ENCODE assay signal across 8 mouse cellular contexts in genomic region chr7:101822836-101823757, GRCm38 (mm10). TPM values are rescaled to one million over a fixed set of nuclear protein-coding genes. Genes with fewer than 3 reads are reported as not detected.
DNase-seq lines count a peak whose midpoint lies in the region; ATAC-seq and TF ChIP-seq lines count a peak whose summit lies in the region.

No protein-coding gene starts in this region.

- TF ChIP-seq EP300 in ES-Bruce4 (IDR thresholded peaks at IDR 0.05; ENCODE audit: insufficient read depth, low read depth, low read length) = peak; percentile 36; the same call in 1 of the 2 replicates

- H3K27ac ChIP-seq in ES-Bruce4 (ENCODE audit: insufficient read depth, low read length) = peak overlapping the region; percentile 71
- H3K27ac ChIP-seq in limb, embryonic 11.5 days (replicated peaks; ENCODE audit: low read depth, low read length) = no peak overlapping the region
- no peak overlapping the region for H3K27ac ChIP-seq in neural tube, embryonic 11.5 days (ENCODE audit: low read depth, low read length)

- peak overlapping the region; percentile 86 for H3K9ac ChIP-seq in ES-Bruce4 (ENCODE audit: low read depth, poor library complexity, severe bottlenecking)
- H3K9ac ChIP-seq in limb, embryonic 11.5 days (ENCODE audit: low read length) = no peak overlapping the region
- H3K9ac ChIP-seq in neural tube, embryonic 11.5 days (ENCODE audit: low read length) = no peak overlapping the region

- peaks cover 2% of the 10 kb centered on the region for H3K4me1 ChIP-seq in ES-Bruce4 (ENCODE audit: control insufficient read depth, insufficient read depth, low read length)
- peaks cover 19% of the 10 kb centered on the region for H3K4me1 ChIP-seq in limb, embryonic 11.5 days (ENCODE audit: control insufficient read depth, insufficient read depth, low read length)
- H3K4me1 ChIP-seq in neural tube, embryonic 11.5 days (ENCODE audit: control insufficient read depth, insufficient read depth, low read length) = peaks cover 16% of the 10 kb centered on the region

- TF ChIP-seq POLR2A in ES-Bruce4 (IDR thresholded peaks at IDR 0.05; ENCODE audit: insufficient read depth, low read length) = no peak

- H3K4me2 ChIP-seq in limb, embryonic 11.5 days (ENCODE audit: low read depth, severe bottlenecking) = 0 out of 2 replicates have a peak overlapping the region, but pooled peaks have one; percentile 82
- no peak overlapping the region for H3K4me2 ChIP-seq in neural tube, embryonic 11.5 days (ENCODE audit: low read depth)

- H3K27me3 ChIP-seq in ES-Bruce4 (ENCODE audit: control insufficient read depth, insufficient read depth, low read length, poor library complexity, severe bottlenecking) = no peaks in the 10 kb centered on the region; the same call in 1 of the 2 replicates
- H3K27me3 ChIP-seq in limb, embryonic 11.5 days (ENCODE audit: control insufficient read depth, insufficient read depth, low read length) = peaks cover 33% of the 10 kb centered on the region
- peaks cover 47% of the 10 kb centered on the region for H3K27me3 ChIP-seq in neural tube, embryonic 11.5 days (ENCODE audit: control insufficient read depth, insufficient read depth, low read length)

- 24% methylated on average over 31 of the region's 32 CpGs for WGBS in limb, embryonic 11.5 days
- 27% methylated on average over 32 of the region's 32 CpGs for WGBS in neural tube, embryonic 11.5 days

- H3K4me3 ChIP-seq in ES-Bruce4 (ENCODE audit: low read depth, low read length) = peak overlapping the region; percentile 10
- no peak overlapping the region for H3K4me3 ChIP-seq in limb, embryonic 11.5 days (ENCODE audit: low read depth, low read length)
- H3K4me3 ChIP-seq in neural tube, embryonic 11.5 days (ENCODE audit: low read depth, low read length) = no peak overlapping the region; the same call in 1 of the 2 replicates

- peaks cover 33% of the 10 kb centered on the region for H3K36me3 ChIP-seq in ES-Bruce4 (ENCODE audit: control insufficient read depth, insufficient read depth, low read length, poor library complexity, severe bottlenecking)
- H3K36me3 ChIP-seq in limb, embryonic 11.5 days (ENCODE audit: control insufficient read depth, insufficient read depth, low read length) = peaks cover 20% of the 10 kb centered on the region; the same call in 1 of the 2 replicates
- H3K36me3 ChIP-seq in neural tube, embryonic 11.5 days (ENCODE audit: control insufficient read depth, insufficient read depth, low read length) = peaks cover 14% of the 10 kb centered on the region

- H3K9me3 ChIP-seq in ES-Bruce4 (replicated peaks; ENCODE audit: control insufficient read depth, insufficient read depth, low read length, poor library complexity, severe bottlenecking) = no peaks in the 10 kb centered on the region
- H3K9me3 ChIP-seq in limb, embryonic 11.5 days (ENCODE audit: control insufficient read depth, low read length) = no peaks in the 10 kb centered on the region
- no peaks in the 10 kb centered on the region for H3K9me3 ChIP-seq in neural tube, embryonic 11.5 days (ENCODE audit: control insufficient read depth, low read length)

- peak; percentile 73 for DNase-seq in adrenal gland, adult 2 months
- peak; percentile 37 for DNase-seq in forelimb bud, embryonic 11.5 days (ENCODE audit: low read depth, low spot score)
- DNase-seq in limb, embryonic 11.5 days (ENCODE audit: low spot score) = peak; percentile 59
- DNase-seq in neural tube, embryonic 11.5 days (ENCODE audit: low spot score) = no peak
- no peak for DNase-seq in spleen, postnatal 14 days (ENCODE audit: low spot score in 2 of 2)
- no peak for DNase-seq in cerebellum, adult 18-20 months
- DNase-seq in layer of hippocampus, adult 8-10 months (ENCODE audit: low spot score in 2 of 2) = no peak

- 0 out of 2 replicates have a peak, but pooled peaks have one; percentile 7 for ATAC-seq in limb, embryonic 11.5 days (ENCODE audit: insufficient number of reproducible peaks, low FRiP score, low TSS enrichment, low read depth)
- 0 out of 2 replicates have a peak, but pooled peaks have one; percentile 17 for ATAC-seq in neural tube, embryonic 11.5 days (ENCODE audit: insufficient read depth, low FRiP score, low TSS enrichment)

- peak; percentile 77 for TF ChIP-seq CTCF in ES-Bruce4 (IDR thresholded peaks at IDR 0.05; ENCODE audit: low read depth, low read length)

RNA-seq across cellular contexts. Expression of gene Phox2a, which starts 5.0 kb away (rescaled TPM):
- polyA plus RNA-seq in ES-Bruce4 (2011; ENCODE audit: insufficient read depth, insufficient read length, low read depth, missing spikeins) = 6.5 and 9.6 TPM in 2 replicates
- total RNA-seq in adrenal gland, adult 2 months (2021) = 10 to 100 TPM; 15.6 to 45.9 TPM
- 40.1 and 48.0 TPM in 2 replicates for polyA plus RNA-seq in adrenal gland, adult 2 months (2012; rRNA removed)
- polyA plus RNA-seq in limb, embryonic 11.5 days (2014; fragmentation: Nextera tagmentation; extraction: Ambion mirVana) = not detected in 2 replicates
- polyA plus RNA-seq in neural tube, embryonic 11.5 days (2014; fragmentation: Nextera tagmentation; extraction: Ambion mirVana) = 1.3 and 1.9 TPM in 2 replicates
- under 1 TPM in 1 of 4 experiments, not detected in 3; 0.20 TPM for total RNA-seq in layer of hippocampus, adult 8-10 months (2022)

RNA-seq across cellular contexts. Expression of gene Inppl1, which starts 14.9 kb away (rescaled TPM):
- 64.0 and 67.9 TPM in 2 replicates for polyA plus RNA-seq in ES-Bruce4 (2011; ENCODE audit: insufficient read depth, insufficient read length, low read depth, missing spikeins)
- total RNA-seq in adrenal gland, adult 2 months (2021) = 10 to 100 TPM; 81.2 to 90.1 TPM
- polyA plus RNA-seq in adrenal gland, adult 2 months (2012; rRNA removed) = 139 and 142 TPM in 2 replicates
- 44.8 and 49.7 TPM in 2 replicates for polyA plus RNA-seq in limb, embryonic 11.5 days (2014; fragmentation: Nextera tagmentation; extraction: Ambion mirVana)
- 32.2 and 37.7 TPM in 2 replicates for polyA plus RNA-seq in neural tube, embryonic 11.5 days (2014; fragmentation: Nextera tagmentation; extraction: Ambion mirVana)
- total RNA-seq in layer of hippocampus, adult 8-10 months (2022) = 10 to 100 TPM; 29.1 to 38.3 (median 32.4) TPM

RNA-seq across cellular contexts. Expression of gene Folr2, which starts 33.9 kb away (rescaled TPM):
- 1.2 TPM in 2 replicates for polyA plus RNA-seq in ES-Bruce4 (2011; ENCODE audit: insufficient read depth, insufficient read length, low read depth, missing spikeins)
- total RNA-seq in adrenal gland, adult 2 months (2021) = 1 to 10 TPM; 3.2 to 4.5 TPM
- 3.9 and 5.0 TPM in 2 replicates for polyA plus RNA-seq in adrenal gland, adult 2 months (2012; rRNA removed)
- 0.33 and 0.48 TPM in 2 replicates for polyA plus RNA-seq in limb, embryonic 11.5 days (2014; fragmentation: Nextera tagmentation; extraction: Ambion mirVana)
- polyA plus RNA-seq in neural tube, embryonic 11.5 days (2014; fragmentation: Nextera tagmentation; extraction: Ambion mirVana) = 0.25 and 0.57 TPM in 2 replicates
- total RNA-seq in layer of hippocampus, adult 8-10 months (2022) = 1 to 10 TPM in 2 of 4 experiments, not detected in 2; 1.3 to 1.4 TPM

RNA-seq across cellular contexts. Expression of gene Anapc15, which starts 40.4 kb away (rescaled TPM):
- 70.7 and 96.2 TPM in 2 replicates for polyA plus RNA-seq in ES-Bruce4 (2011; ENCODE audit: insufficient read depth, insufficient read length, low read depth, missing spikeins)
- total RNA-seq in adrenal gland, adult 2 months (2021) = 10 to 100 TPM; 34.2 to 35.7 TPM
- polyA plus RNA-seq in adrenal gland, adult 2 months (2012; rRNA removed) = 32.3 and 39.9 TPM in 2 replicates
- 97.6 and 98.8 TPM in 2 replicates for polyA plus RNA-seq in limb, embryonic 11.5 days (2014; fragmentation: Nextera tagmentation; extraction: Ambion mirVana)
- polyA plus RNA-seq in neural tube, embryonic 11.5 days (2014; fragmentation: Nextera tagmentation; extraction: Ambion mirVana) = 79.9 and 87.3 TPM in 2 replicates
- 10 to 100 TPM; 30.2 to 37.2 (median 35.0) TPM for total RNA-seq in layer of hippocampus, adult 8-10 months (2022)

RNA-seq across cellular contexts. Expression of gene Folr1, which starts 47.5 kb away (rescaled TPM):
- polyA plus RNA-seq in ES-Bruce4 (2011; ENCODE audit: insufficient read depth, insufficient read length, low read depth, missing spikeins) = 54.6 and 59.8 TPM in 2 replicates
- total RNA-seq in adrenal gland, adult 2 months (2021) = 10 to 100 TPM in 1 of 2 experiments, under 1 TPM in 1; 0.86 to 22.0 TPM
- 1.3 and 2.6 TPM in 2 replicates for polyA plus RNA-seq in adrenal gland, adult 2 months (2012; rRNA removed)
- polyA plus RNA-seq in limb, embryonic 11.5 days (2014; fragmentation: Nextera tagmentation; extraction: Ambion mirVana) = not detected in 2 replicates
- 0.49 and 0.91 TPM in 2 replicates for polyA plus RNA-seq in neural tube, embryonic 11.5 days (2014; fragmentation: Nextera tagmentation; extraction: Ambion mirVana)
- total RNA-seq in layer of hippocampus, adult 8-10 months (2022) = 1 to 10 TPM in 3 of 4 experiments, under 1 TPM in 1; 0.51 to 3.2 (median 1.3) TPM

Comparison
In these comparisons a context has a peak if more than half of its experiments do, and no peak if none do; other contexts are left out.
1. DNase-seq: peak in adrenal gland, adult 2 months (single experiment), forelimb bud, embryonic 11.5 days (single experiment) and limb, embryonic 11.5 days (single experiment); none in neural tube, embryonic 11.5 days (single experiment), spleen, postnatal 14 days (0 of 2), cerebellum, adult 18-20 months (0 of 2) and layer of hippocampus, adult 8-10 months (0 of 2).